Mouse (Mus musculus) heart, adult 2 months (tissue): Measurements from ENCODE around the gene Cops4. TPM values are rescaled to one million over a fixed set of nuclear protein-coding genes. Genes with fewer than 3 reads are reported as not detected.

Source experiments
- DNase-seq, 2 experiments: peaks; one replicate each; pipeline ENCODE4 v3.0.0; 2021
- H3K27ac ChIP-seq: fragments of 200-600 bp; 2 replicates; pipeline ENCODE4 v1.8.1; 2022
- H3K27me3 ChIP-seq: fragments of 200-500 bp; 2 replicates; pipeline ENCODE4 v1.6.1; 2012; ENCODE audit warnings: mild to moderate bottlenecking, low read length, inconsistent platforms, mixed read lengths; ENCODE audit not compliant: control insufficient read depth, insufficient read depth
- H3K36me3 ChIP-seq: fragments of 200-500 bp; 2 replicates; pipeline ENCODE4 v1.6.1; 2012; ENCODE audit warnings: low read length, inconsistent platforms; ENCODE audit not compliant: control insufficient read depth, insufficient read depth
- H3K4me1 ChIP-seq: fragments of 200-500 bp; 2 replicates; pipeline ENCODE4 v1.6.1; 2011; ENCODE audit warnings: low read length; ENCODE audit not compliant: control insufficient read depth, insufficient read depth
- H3K4me3 ChIP-seq: fragments of 200-600 bp; 2 replicates; pipeline ENCODE4 v1.8.1; 2022
- H3K79me2 ChIP-seq: fragments of 200-500 bp; replicated peaks from 2 replicates; pipeline ENCODE4 v1.6.1; 2012; ENCODE audit warnings: mild to moderate bottlenecking, inconsistent platforms, low read length, moderate library complexity, mixed read lengths; ENCODE audit not compliant: control insufficient read depth, insufficient read depth
- H3K9ac ChIP-seq: fragments of 200-500 bp; 2 replicates; pipeline ENCODE4 v1.6.1; 2012; ENCODE audit warnings: low read depth, mild to moderate bottlenecking, control low read depth, inconsistent platforms, low read length, mixed read lengths
- CTCF ChIP-seq: fragments of 200-600 bp; IDR thresholded peaks from 2 replicates; pipeline ENCODE4 v1.8.1; 2022; ENCODE audit warnings: antibody characterized with exemption, mild to moderate bottlenecking, moderate library complexity
- EP300 ChIP-seq: fragments of 200-500 bp; IDR thresholded peaks from 2 replicates; pipeline ENCODE4 v1.6.1; 2011; ENCODE audit warnings: low read depth, low read length, control low read depth; ENCODE audit not compliant: insufficient read depth
- POLR2A ChIP-seq: fragments of 200-500 bp; IDR thresholded peaks from 2 replicates; pipeline ENCODE4 v1.6.1; 2011; ENCODE audit warnings: mild to moderate bottlenecking, low read depth, low read length, control low read depth; ENCODE audit not compliant: insufficient read depth
- WGBS: fragments of 180-500 bp; shearing (Covaris S2); methylation state at CpG from one replicate; pipeline ENCODE4 v1.1.7; 2018; 5-methylcytosine and 5-hydroxymethylcytosine counted together
- intact Hi-C: fragments of 180-260 bp; cut with DNase I; formaldehyde crosslinking; loops from one replicate; pipeline ENCODE4 v1.15.1; 2025
- polyA plus RNA-seq: library from polyadenylated mRNA; depleted of rRNA; stranded (reverse); fragments of >200 nt; gene quantifications from 2 replicates; pipeline ENCODE4 v1.2.3, GENCODE M21; 2012
- total RNA-seq, 2 experiments: library from RNA; stranded (reverse); gene quantifications; 2 replicates each; pipeline ENCODE4 v1.2.3; 2021

Gene Cops4
- total and polyA plus RNA-seq, 3 experiments = 37.9 to 86.2 (median 84.8) TPM

DNA sequence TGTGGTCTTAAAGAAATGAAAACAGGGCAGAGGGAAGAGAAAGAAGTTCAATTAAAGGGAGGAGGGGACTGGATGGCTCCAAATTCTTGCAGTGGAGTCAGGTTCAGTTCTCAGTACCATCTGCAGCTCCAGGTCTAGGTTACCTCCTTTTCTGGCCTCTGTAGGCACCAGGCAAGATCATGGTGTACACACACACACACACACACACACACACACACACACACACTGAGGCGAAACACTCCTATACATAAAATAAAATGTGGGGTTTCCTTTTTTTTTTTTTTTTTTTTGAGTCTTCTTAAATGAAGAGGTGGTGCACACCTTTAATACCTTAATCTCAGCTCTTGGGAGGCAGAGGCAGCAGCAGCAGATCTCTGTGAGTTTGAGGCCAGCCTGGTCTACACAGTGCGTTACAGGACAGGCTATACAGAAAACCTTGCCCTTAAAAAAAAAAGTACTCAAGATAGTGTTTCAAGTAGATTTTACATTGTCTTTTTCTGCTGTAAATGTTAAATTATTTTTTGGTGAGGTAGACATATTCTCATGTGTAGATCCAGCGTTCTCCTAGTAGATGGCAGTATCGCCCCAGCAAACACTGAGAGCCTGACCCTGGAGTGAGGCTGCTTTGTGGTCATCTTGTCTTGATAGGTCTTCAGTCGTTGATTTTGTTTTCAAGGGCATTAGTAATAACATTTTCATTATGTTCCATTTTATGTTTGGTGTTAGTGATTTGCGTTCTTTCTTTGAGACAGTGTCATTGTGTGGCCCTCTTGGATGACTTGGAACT lies 28.4 kb downstream of the Cops4 start:
- no peak overlapping the region for H3K27ac ChIP-seq
- no peaks in the 10 kb centered on the region for H3K36me3 ChIP-seq
- TF ChIP-seq EP300 (no peak), POLR2A (no peak), CTCF (peak; percentile 57)
- H3K4me3 ChIP-seq = no peak overlapping the region
- no peak for DNase-seq
- intact Hi-C loops = loop anchor here (2.0 kb wide), 1 partner anchor 118 kb away; no protein-coding TSS in a partner anchor
- 85% methylated on average over 6 of the region's 6 CpGs for WGBS
- no peaks in the 10 kb centered on the region for H3K4me1 ChIP-seq
- H3K9ac ChIP-seq = no peak overlapping the region
- H3K27me3 ChIP-seq = no peaks in the 10 kb centered on the region
- no peaks in the 10 kb centered on the region for H3K79me2 ChIP-seq

DNA sequence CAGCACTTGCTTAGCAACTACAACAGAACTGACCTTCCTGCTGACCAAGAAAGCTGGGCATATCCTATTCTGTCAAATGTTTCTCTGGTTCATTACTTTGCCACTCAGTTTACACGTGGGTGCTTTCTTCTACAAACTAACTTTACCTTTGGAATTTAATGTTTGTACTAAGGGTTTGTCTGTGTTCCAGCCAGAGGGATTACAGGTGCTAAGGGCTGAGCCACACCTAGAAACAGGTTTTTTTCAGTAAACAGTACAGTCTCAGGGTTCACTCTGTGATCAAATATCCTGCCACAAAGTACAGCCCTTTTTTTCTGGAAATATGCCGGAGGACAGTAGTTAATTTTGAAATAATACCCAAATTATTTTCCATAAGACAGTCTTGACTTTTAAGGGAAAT lies 30.1 kb downstream of the Cops4 start:
- no peaks in the 10 kb centered on the region for H3K4me1 ChIP-seq
- no peaks in the 10 kb centered on the region for H3K36me3 ChIP-seq
- WGBS = 86% methylated on average over 2 of the region's 2 CpGs
- no peak for DNase-seq
- no peak overlapping the region for H3K4me3 ChIP-seq
- intact Hi-C loops = no loop called here
- no peak for TF ChIP-seq CTCF
- TF ChIP-seq POLR2A = no peak
- TF ChIP-seq EP300 = no peak
- H3K27me3 ChIP-seq = no peaks in the 10 kb centered on the region
- no peak overlapping the region for H3K9ac ChIP-seq
- no peaks in the 10 kb centered on the region for H3K79me2 ChIP-seq
- no peak overlapping the region for H3K27ac ChIP-seq

DNA sequence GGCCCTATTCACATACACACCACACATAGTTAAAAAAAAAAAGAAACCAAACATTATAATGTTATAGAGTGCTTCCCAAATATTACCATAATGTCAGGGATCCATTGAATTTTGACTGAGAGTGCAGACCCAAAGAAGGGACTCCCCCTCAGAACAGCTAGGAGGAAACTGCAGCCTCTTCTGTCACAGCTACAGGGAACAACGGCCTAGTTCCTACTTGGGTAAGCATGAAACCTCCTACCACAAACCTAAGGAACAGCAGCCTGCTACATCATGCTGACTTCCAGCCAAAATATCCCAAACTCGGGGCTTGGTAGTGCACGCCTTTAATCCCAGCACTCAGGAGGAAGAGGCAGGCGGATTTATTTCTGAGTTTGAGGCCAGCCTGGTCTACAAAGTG lies 31.2 kb downstream of the Cops4 start:
- TF ChIP-seq CTCF = no peak
- TF ChIP-seq EP300 = no peak
- TF ChIP-seq POLR2A = no peak
- no peak overlapping the region for H3K9ac ChIP-seq
- no peaks in the 10 kb centered on the region for H3K4me1 ChIP-seq
- H3K27ac ChIP-seq = no peak overlapping the region
- no peak for DNase-seq
- H3K79me2 ChIP-seq = no peaks in the 10 kb centered on the region
- WGBS = 94% methylated on average over 4 of the region's 4 CpGs
- no peaks in the 10 kb centered on the region for H3K36me3 ChIP-seq
- H3K4me3 ChIP-seq = no peak overlapping the region
- no peaks in the 10 kb centered on the region for H3K27me3 ChIP-seq
- intact Hi-C loops = no loop called here

DNA sequence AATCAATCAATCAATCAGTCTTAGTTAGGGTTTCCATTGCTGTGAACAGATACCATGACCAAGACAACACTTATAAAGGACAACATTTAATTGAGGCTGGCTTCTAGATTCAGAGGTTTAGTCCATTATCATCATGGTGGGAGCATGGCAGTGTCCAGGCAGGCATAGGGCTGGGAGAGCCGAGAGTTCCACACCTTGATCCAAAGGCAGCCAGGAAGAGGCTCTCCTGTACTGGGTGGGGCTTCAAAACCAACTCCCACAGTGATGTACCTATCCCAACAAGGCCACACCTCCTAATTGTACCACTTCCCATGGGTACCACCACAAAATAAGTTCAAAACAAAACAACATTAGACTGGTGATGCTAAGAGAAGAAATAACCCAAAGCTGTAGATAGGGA lies 32.0 kb downstream of the Cops4 start:
- Histone ChIP-seq H3K27me3 (no peaks in the 10 kb centered on the region), H3K4me1 (no peaks in the 10 kb centered on the region), H3K4me3 (no peak overlapping the region), H3K27ac (no peak overlapping the region), H3K79me2 (no peaks in the 10 kb centered on the region), H3K36me3 (no peaks in the 10 kb centered on the region), H3K9ac (no peak overlapping the region)
- intact Hi-C loops = no loop called here
- DNase-seq = no peak
- WGBS = 96% methylated on average over 1 of the region's 1 CpGs
- no peak for TF ChIP-seq CTCF
- TF ChIP-seq POLR2A = no peak
- no peak for TF ChIP-seq EP300

DNA sequence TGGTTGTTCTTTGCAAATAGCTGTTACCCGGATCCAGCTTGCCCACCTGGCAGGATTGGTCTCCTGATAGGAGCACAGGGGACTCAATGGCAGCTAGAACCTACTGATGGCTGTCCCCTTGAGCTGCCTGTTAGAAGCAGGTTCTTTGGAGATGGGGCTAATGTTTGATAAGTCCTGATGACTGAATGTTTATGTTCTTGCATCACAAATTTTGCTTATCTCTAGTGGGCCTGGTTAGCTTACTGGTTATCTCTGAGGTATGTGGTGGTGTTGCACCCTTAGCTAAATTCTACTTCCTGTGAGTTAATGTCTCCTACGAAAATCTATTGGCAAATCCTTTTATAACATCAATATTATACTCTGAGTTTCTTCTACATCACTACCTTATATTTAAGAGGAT lies 33.8 kb downstream of the Cops4 start:
- intact Hi-C loops = no loop called here
- TF ChIP-seq CTCF = no peak
- no peak for TF ChIP-seq POLR2A
- no peak for TF ChIP-seq EP300
- no peaks in the 10 kb centered on the region for H3K79me2 ChIP-seq
- no peaks in the 10 kb centered on the region for H3K4me1 ChIP-seq
- 47% methylated on average over 2 of the region's 2 CpGs for WGBS
- H3K27me3 ChIP-seq = no peaks in the 10 kb centered on the region
- no peak overlapping the region for H3K27ac ChIP-seq
- no peak overlapping the region for H3K4me3 ChIP-seq
- no peak for DNase-seq
- H3K36me3 ChIP-seq = no peaks in the 10 kb centered on the region
- no peak overlapping the region for H3K9ac ChIP-seq

DNA sequence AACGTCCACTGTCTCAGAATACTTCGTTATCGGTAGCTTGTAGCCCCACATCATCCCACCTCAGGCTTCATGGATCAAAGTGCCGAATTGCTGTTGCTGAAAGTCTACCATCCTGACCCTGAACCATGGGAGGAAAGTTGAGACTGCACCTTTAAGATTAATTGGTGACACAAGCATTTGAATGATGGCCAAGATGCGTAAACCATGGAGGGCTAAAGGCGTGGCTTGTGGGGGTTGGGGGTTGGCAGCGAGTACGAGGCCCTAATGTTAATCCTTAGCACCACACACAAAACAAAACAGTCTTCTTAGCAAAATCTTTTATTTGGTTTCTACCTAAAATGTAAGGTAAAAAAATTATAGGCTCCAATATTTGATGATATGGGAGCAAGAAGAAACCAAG lies 35.3 kb downstream of the Cops4 start:
- no peaks in the 10 kb centered on the region for H3K4me1 ChIP-seq
- H3K9ac ChIP-seq = no peak overlapping the region
- 53% methylated on average over 8 of the region's 8 CpGs for WGBS
- TF ChIP-seq POLR2A = no peak
- no peak for TF ChIP-seq CTCF
- TF ChIP-seq EP300 = no peak
- intact Hi-C loops = no loop called here
- no peak overlapping the region for H3K4me3 ChIP-seq
- no peak overlapping the region for H3K27ac ChIP-seq
- H3K79me2 ChIP-seq = no peaks in the 10 kb centered on the region
- no peak for DNase-seq
- no peaks in the 10 kb centered on the region for H3K27me3 ChIP-seq
- H3K36me3 ChIP-seq = no peaks in the 10 kb centered on the region
